Mouse (Mus musculus): Measurements from ENCODE around the gene Sun2. TPM values are rescaled to one million over a fixed set of nuclear protein-coding genes. Genes with fewer than 3 reads are reported as not detected.

The Sun2 gene
- polyA plus RNA-seq, 1 experiment from 2014 or later = 7.8 TPM

DNA sequence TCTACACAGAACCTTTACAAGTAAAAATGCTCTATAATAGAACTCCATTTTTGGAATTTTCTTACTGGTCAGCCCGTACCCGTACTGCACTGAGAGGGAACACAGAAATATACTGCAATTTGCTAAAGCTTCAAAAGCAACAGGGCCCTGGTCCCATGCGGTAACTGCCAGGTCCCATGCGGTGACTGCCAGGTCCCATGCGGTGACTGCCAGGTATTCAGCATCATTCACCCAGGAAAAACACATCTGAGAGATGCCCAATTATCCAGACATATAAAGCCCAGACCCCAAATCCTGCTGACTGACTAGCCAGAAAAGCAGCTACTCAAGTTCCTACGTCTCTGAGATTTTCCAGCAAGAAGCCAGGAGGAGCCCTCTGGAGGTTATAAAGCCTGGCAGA lies 57.7 kb downstream of the Sun2 start:
- Histone ChIP-seq H3K27me3 (ENCODE audit: control insufficient read depth, insufficient read depth, low read length) (no peaks in the 10 kb centered on the region), H3K9ac (replicated peaks; ENCODE audit: low read length) (peak overlapping the region; percentile 90; the same call in 1 of the 2 replicates), H3K9me3 (ENCODE audit: control insufficient read depth, low read length) (no peaks in the 10 kb centered on the region), H3K27ac (replicated peaks; ENCODE audit: low read depth, low read length) (no peak overlapping the region), H3K36me3 (ENCODE audit: control insufficient read depth, insufficient read depth, low read length) (no peaks in the 10 kb centered on the region), H3K4me2 (ENCODE audit: low read length) (peak overlapping the region; percentile 86), H3K4me1 (ENCODE audit: control insufficient read depth, insufficient read depth, low read length) (peaks cover 44% of the 10 kb centered on the region), H3K4me3 (replicated peaks; ENCODE audit: low read depth, low read length) (peak overlapping the region; percentile 88)
- no peak for ATAC-seq (ENCODE audit: low FRiP score, low TSS enrichment)
- DNase-seq = no peak
- 87% methylated on average over 6 of the region's 6 CpGs for WGBS

DNA sequence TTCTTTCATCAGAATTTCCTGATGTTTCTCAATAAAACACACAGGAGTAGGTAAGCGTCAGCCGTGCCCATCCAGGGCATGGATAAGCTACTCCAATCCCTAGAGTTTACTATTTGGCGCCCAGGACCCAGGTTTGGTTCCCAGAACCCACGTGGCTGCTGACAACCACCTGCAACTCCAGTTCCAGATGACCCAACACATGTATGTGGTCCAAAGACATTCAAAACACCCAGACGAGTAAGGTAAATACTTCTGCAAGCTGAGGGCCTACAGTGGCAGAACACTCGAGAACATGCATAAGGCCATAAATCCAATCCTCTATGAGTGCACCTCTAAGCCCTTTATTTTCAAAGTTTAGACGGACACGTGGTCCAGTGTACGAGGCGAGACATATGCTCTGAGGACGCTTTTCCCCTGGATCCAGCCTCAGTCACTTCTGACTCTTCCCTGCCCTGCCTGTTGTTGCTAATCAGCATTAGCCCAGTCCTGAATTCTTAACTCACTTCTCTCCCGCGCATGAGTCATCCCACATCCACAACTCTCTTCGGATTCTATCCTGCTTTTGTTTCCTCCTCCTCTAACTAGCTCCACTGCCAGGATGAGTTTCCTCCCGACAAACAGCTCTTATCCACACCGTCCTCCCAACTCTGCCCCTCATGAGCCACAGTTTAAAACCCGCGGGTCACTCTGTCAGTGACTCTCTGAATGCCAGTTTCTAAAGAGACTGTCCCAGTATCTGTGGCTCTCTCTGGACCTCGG lies 58.5 kb downstream of the Sun2 start:
- ATAC-seq (ENCODE audit: low FRiP score, low TSS enrichment) = no peak

DNA sequence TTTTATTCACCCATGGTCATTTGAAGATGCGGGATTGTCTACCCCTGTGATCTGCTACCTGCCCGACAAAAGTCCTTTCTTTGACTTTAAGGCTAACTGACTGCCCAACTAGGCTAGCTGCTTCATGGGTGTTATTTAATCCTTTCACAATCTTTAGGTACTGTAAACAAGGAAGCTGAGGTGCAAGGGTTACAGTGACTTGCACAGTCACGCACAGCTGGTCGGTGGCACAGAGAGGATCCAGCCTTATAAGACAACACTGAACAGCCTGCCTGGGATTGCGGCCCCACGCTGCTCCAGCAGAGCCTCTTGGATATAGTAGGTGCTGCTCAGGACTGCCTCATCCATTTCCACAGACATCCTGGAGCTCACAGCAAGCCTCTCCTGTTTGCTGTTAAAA lies 59.2 kb downstream of the Sun2 start:
- peaks cover 43% of the 10 kb centered on the region for H3K4me1 ChIP-seq (ENCODE audit: control insufficient read depth, insufficient read depth, low read length)
- ATAC-seq (ENCODE audit: low FRiP score, low TSS enrichment) = no peak
- no peak for DNase-seq
- no peaks in the 10 kb centered on the region for H3K27me3 ChIP-seq (ENCODE audit: control insufficient read depth, insufficient read depth, low read length)
- no peak overlapping the region for H3K4me3 ChIP-seq (replicated peaks; ENCODE audit: low read depth, low read length)
- H3K36me3 ChIP-seq (ENCODE audit: control insufficient read depth, insufficient read depth, low read length) = no peaks in the 10 kb centered on the region
- H3K9ac ChIP-seq (replicated peaks; ENCODE audit: low read length) = 0 out of 2 replicates have a peak overlapping the region, but pooled peaks have one; percentile 16
- 91% methylated on average over 6 of the region's 6 CpGs for WGBS
- no peak overlapping the region for H3K27ac ChIP-seq (replicated peaks; ENCODE audit: low read depth, low read length)
- H3K9me3 ChIP-seq (ENCODE audit: control insufficient read depth, low read length) = no peaks in the 10 kb centered on the region
- peak overlapping the region; percentile 86 for H3K4me2 ChIP-seq (ENCODE audit: low read length)

More for the DNA sequence above, 58.5 kb downstream of the Sun2 start:
- peaks cover 43% of the 10 kb centered on the region for H3K4me1 ChIP-seq (ENCODE audit: control insufficient read depth, insufficient read depth, low read length)
- H3K4me3 ChIP-seq (replicated peaks; ENCODE audit: low read depth, low read length) = no peak overlapping the region
- no peaks in the 10 kb centered on the region for H3K36me3 ChIP-seq (ENCODE audit: control insufficient read depth, insufficient read depth, low read length)
- no peaks in the 10 kb centered on the region for H3K9me3 ChIP-seq (ENCODE audit: control insufficient read depth, low read length)
- H3K27me3 ChIP-seq (ENCODE audit: control insufficient read depth, insufficient read depth, low read length) = no peaks in the 10 kb centered on the region
- no peak for DNase-seq
- 82% methylated on average over 19 of the region's 19 CpGs for WGBS
- H3K4me2 ChIP-seq (ENCODE audit: low read length) = peak overlapping the region; percentile 86
- H3K27ac ChIP-seq (replicated peaks; ENCODE audit: low read depth, low read length) = no peak overlapping the region
- peak overlapping the region; percentile 90; the same call in 1 of the 2 replicates for H3K9ac ChIP-seq (replicated peaks; ENCODE audit: low read length)

DNA sequence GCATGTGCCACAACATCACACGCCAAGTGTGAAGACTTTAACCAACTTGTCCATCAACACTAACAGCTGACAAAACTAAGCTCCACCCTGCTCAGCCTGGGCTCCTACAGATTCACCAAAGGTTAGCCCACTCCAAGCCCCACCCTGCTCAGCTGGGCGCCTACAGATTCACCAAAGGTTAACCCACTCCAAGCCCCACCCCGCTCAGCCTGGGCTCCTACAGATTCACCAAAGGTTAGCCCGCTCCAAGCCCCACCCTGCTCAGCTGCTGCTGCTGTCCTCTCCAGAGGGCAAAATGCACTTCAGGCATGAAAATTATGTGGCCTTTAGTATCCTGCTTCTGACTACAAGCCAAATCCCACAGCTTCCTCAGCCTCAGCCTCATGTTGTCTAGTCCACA lies 60.4 kb downstream of the Sun2 start:
- Histone ChIP-seq H3K4me3 (replicated peaks; ENCODE audit: low read depth, low read length) (no peak overlapping the region), H3K4me2 (ENCODE audit: low read length) (no peak overlapping the region), H3K27ac (replicated peaks; ENCODE audit: low read depth, low read length) (no peak overlapping the region), H3K36me3 (ENCODE audit: control insufficient read depth, insufficient read depth, low read length) (peaks cover under 1% of the 10 kb centered on the region), H3K4me1 (ENCODE audit: control insufficient read depth, insufficient read depth, low read length) (peaks cover 43% of the 10 kb centered on the region), H3K27me3 (ENCODE audit: control insufficient read depth, insufficient read depth, low read length) (no peaks in the 10 kb centered on the region), H3K9ac (replicated peaks; ENCODE audit: low read length) (no peak overlapping the region), H3K9me3 (ENCODE audit: control insufficient read depth, low read length) (no peaks in the 10 kb centered on the region)
- ATAC-seq (ENCODE audit: low FRiP score, low TSS enrichment) (no peak), DNase-seq (no peak)
- WGBS = 90% methylated on average over 4 of the region's 4 CpGs

DNA sequence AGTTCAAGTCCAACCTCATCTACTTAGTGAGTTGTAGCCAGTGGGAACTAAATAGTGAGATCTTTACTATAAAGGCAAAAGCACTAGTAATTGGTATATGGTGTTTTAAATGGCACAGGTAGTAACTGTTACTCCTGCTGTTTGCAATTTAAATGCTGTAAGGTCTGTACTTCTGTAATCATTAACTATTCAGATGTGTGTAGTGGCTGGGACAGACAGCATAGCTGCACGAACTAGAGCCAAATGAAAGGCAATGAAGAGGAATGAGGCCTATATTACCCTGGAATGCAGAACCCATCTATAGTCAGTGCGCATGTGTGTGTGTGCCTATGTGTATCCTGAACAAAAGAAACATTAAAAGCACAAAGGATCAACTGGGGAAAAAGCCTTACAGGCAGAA lies 64.4 kb downstream of the Sun2 start:
- H3K4me1 ChIP-seq (ENCODE audit: control insufficient read depth, insufficient read depth, low read length) = peaks cover 7% of the 10 kb centered on the region
- ATAC-seq (ENCODE audit: low FRiP score, low TSS enrichment) (no peak), DNase-seq (no peak)
- H3K9me3 ChIP-seq (ENCODE audit: control insufficient read depth, low read length) = no peaks in the 10 kb centered on the region
- peaks cover 37% of the 10 kb centered on the region for H3K36me3 ChIP-seq (ENCODE audit: control insufficient read depth, insufficient read depth, low read length)
- no peak overlapping the region for H3K4me2 ChIP-seq (ENCODE audit: low read length)
- no peaks in the 10 kb centered on the region for H3K27me3 ChIP-seq (ENCODE audit: control insufficient read depth, insufficient read depth, low read length)
- WGBS = 94% methylated on average over 2 of the region's 2 CpGs
- no peak overlapping the region for H3K27ac ChIP-seq (replicated peaks; ENCODE audit: low read depth, low read length)
- no peak overlapping the region for H3K9ac ChIP-seq (replicated peaks; ENCODE audit: low read length)
- H3K4me3 ChIP-seq (replicated peaks; ENCODE audit: low read depth, low read length) = no peak overlapping the region

Other genes starting within 250 kb of the Sun2 start
- gene Kcnj4, start 237.3 kb downstream of the Sun2 start, polyA plus RNA-seq (2014; fragmentation: Nextera tagmentation; extraction: Ambion mirVana) = 0.23 TPM in 1 of 2 replicates, not detected in the other
- gene Kdelr3, start 226.1 kb downstream of the Sun2 start, polyA plus RNA-seq (2014; fragmentation: Nextera tagmentation; extraction: Ambion mirVana) = 5.4 and 7.1 TPM in 2 replicates
- gene Ddx17, start 195.8 kb downstream of the Sun2 start, polyA plus RNA-seq (2014; fragmentation: Nextera tagmentation; extraction: Ambion mirVana) = 115 and 137 TPM in 2 replicates
- 0.38 and 0.75 TPM in 2 replicates for gene Dmc1, start 137.4 kb downstream of the Sun2 start, polyA plus RNA-seq (2014; fragmentation: Nextera tagmentation; extraction: Ambion mirVana)
- 6.9 TPM in 2 replicates for gene Fam227a, start 83.6 kb downstream of the Sun2 start, polyA plus RNA-seq (2014; fragmentation: Nextera tagmentation; extraction: Ambion mirVana)
- 84.2 and 89.7 TPM in 2 replicates for gene Cby1, start 83.3 kb downstream of the Sun2 start, polyA plus RNA-seq (2014; fragmentation: Nextera tagmentation; extraction: Ambion mirVana)
- 237 and 259 TPM in 2 replicates for gene Tomm22, start 71.7 kb downstream of the Sun2 start, polyA plus RNA-seq (2014; fragmentation: Nextera tagmentation; extraction: Ambion mirVana)
- 16.2 and 23.9 TPM in 2 replicates for gene Josd1, start 54.6 kb downstream of the Sun2 start, polyA plus RNA-seq (2014; fragmentation: Nextera tagmentation; extraction: Ambion mirVana)
- gene Gtpbp1, start 51.7 kb downstream of the Sun2 start, polyA plus RNA-seq (2014; fragmentation: Nextera tagmentation; extraction: Ambion mirVana) = 42.5 and 49.5 TPM in 2 replicates
- 77.8 and 83.8 TPM in 2 replicates for gene Dnal4, start 35.3 kb upstream of the Sun2 start, polyA plus RNA-seq (2014; fragmentation: Nextera tagmentation; extraction: Ambion mirVana)
- 17.8 and 42.5 TPM in 2 replicates for gene Nptxr, start 62.2 kb upstream of the Sun2 start, polyA plus RNA-seq (2014; fragmentation: Nextera tagmentation; extraction: Ambion mirVana)
- gene Npcd, start 91.7 kb upstream of the Sun2 start, polyA plus RNA-seq (2014; fragmentation: Nextera tagmentation; extraction: Ambion mirVana) = 0.26 TPM in 1 of 2 replicates, not detected in the other
- gene Cbx6, start 92.2 kb upstream of the Sun2 start, polyA plus RNA-seq (2014; fragmentation: Nextera tagmentation; extraction: Ambion mirVana) = 46.7 and 52.1 TPM in 2 replicates
- gene Apobec3, start 149.1 kb upstream of the Sun2 start, polyA plus RNA-seq (2014; fragmentation: Nextera tagmentation; extraction: Ambion mirVana) = 0.92 and 5.0 TPM in 2 replicates
- gene Cbx7, start 228.6 kb upstream of the Sun2 start, polyA plus RNA-seq (2014; fragmentation: Nextera tagmentation; extraction: Ambion mirVana) = 4.4 TPM in 2 replicates